Mouse (Mus musculus): ENCODE results near the gene Glmp.
"Not testable (repeated sequence)": the region's sequence is repeated elsewhere in the genome, so short reads cannot be mapped to it uniquely, and the experiment has no call there.

- TF ChIP-seq CHD1 (IDR thresholded peaks at IDR 0.05; ENCODE audit: low read depth, low read length); POLR2A (IDR thresholded peaks at IDR 0.05; ENCODE audit: low read depth, low read length); UBTF (IDR thresholded peaks at IDR 0.05; ENCODE audit: low read depth, low read length); HCFC1 (IDR thresholded peaks at IDR 0.05; ENCODE audit: low read depth, low read length); MXI1 (IDR thresholded peaks at IDR 0.05; ENCODE audit: low read depth, low read length); CTCF (conservative IDR thresholded peaks at IDR 0.05 in 1 of 2, IDR thresholded peaks at IDR 0.05 in 1 of 2; ENCODE audit: low read depth in 2 of 2, low read length in 2 of 2): not testable (repeated sequence)
Observed at GRCm38 (mm10) chr3:88378599-88378998, 53.8 kb downstream of the Glmp start, which contains the start of gene Bglap2.
